Mouse (Mus musculus): Measurements from ENCODE around the gene Tmem86b.

GRCm38 (mm10) chr7:4613740-4614403 lies 17.4 kb downstream of the Tmem86b start:
- TF ChIP-seq POLR2A (IDR thresholded peaks at IDR 0.05; ENCODE audit: extremely low read depth, insufficient read depth, low read length): no peak
- no peak for TF ChIP-seq CTCF (IDR thresholded peaks at IDR 0.05; ENCODE audit: low read depth, low read length)
